Mouse (Mus musculus) hindbrain, embryonic 11.5 days (tissue): ENCODE measurements at regions not wholly inside any gene's neighbourhood (a gene's known extent, or its start where the extent isn't known, plus 50 kb on each side); places are given as distances from the start of the nearest gene placed in this dataset.
"Not testable (repeated sequence)": the region's sequence is repeated elsewhere in the genome, so short reads cannot be mapped to it uniquely, and the experiment has no call there.

Experiments used
- ATAC-seq: fragments of 200-750 bp; cut with Nextera tagmentation; 2 replicates; pipeline ENCODE4 v1.8.0; 2017; ENCODE audit warnings: mild to moderate bottlenecking, moderate TSS enrichment, moderate library complexity; ENCODE audit not compliant: low FRiP score
- DNase-seq: peaks from one replicate; pipeline ENCODE4 v3.0.0-alpha.2; 2015; ENCODE audit warnings: low spot score
- H3K27ac ChIP-seq: fragments of 300-500 bp; sonication (generic); 2 replicates; pipeline ENCODE4 v1.5.1; 2014; ENCODE audit warnings: mild to moderate bottlenecking, low read depth, low read length
- H3K27me3 ChIP-seq: fragments of 300-500 bp; sonication (generic); 2 replicates; pipeline ENCODE4 v1.6.1; 2014; ENCODE audit warnings: mild to moderate bottlenecking, low read length, moderate library complexity, mixed read lengths; ENCODE audit not compliant: control insufficient read depth, insufficient read depth
- H3K36me3 ChIP-seq: fragments of 300-500 bp; sonication (generic); 2 replicates; pipeline ENCODE4 v1.6.1; 2014; ENCODE audit warnings: mild to moderate bottlenecking, low read length, moderate library complexity, mixed read lengths; ENCODE audit not compliant: control insufficient read depth, insufficient read depth
- H3K4me1 ChIP-seq: fragments of 300-500 bp; sonication (generic); replicated peaks from 2 replicates; pipeline ENCODE4 v1.6.1; 2014; ENCODE audit warnings: low read length, mixed read lengths; ENCODE audit not compliant: control insufficient read depth, insufficient read depth
- H3K4me2 ChIP-seq: fragments of 300-500 bp; sonication (generic); replicated peaks from 2 replicates; pipeline ENCODE4 v1.6.1; 2014; ENCODE audit warnings: mild to moderate bottlenecking, low read depth, low read length
- H3K4me3 ChIP-seq: fragments of 300-500 bp; sonication (generic); 2 replicates; pipeline ENCODE4 v1.5.1; 2014; ENCODE audit warnings: low read depth, low read length
- H3K9ac ChIP-seq: fragments of 300-500 bp; sonication (generic); 2 replicates; pipeline ENCODE4 v1.6.1; 2014; ENCODE audit warnings: low read depth, low read length
- H3K9me3 ChIP-seq: fragments of 300-500 bp; sonication (generic); 2 replicates; pipeline ENCODE4 v1.6.1; 2016; ENCODE audit warnings: low read length; ENCODE audit not compliant: control insufficient read depth
- WGBS: fragments of 180-500 bp; shearing (Covaris S2); extraction: QIAGEN DNeasy Blood & Tissue Kit; methylation state at CpG from one replicate; pipeline ENCODE4 v1.1.7; 2014; 5-methylcytosine and 5-hydroxymethylcytosine counted together

GRCm38 (mm10) chr11:14136142-14136541, 462.9 kb upstream of the Pom121l12 start:
- ATAC-seq (no peak), DNase-seq (no peak)
- H3K4me3 ChIP-seq = no peak overlapping the region
- H3K9ac ChIP-seq = no peak overlapping the region
- no peaks in the 10 kb centered on the region for H3K4me1 ChIP-seq
- no peak overlapping the region for H3K27ac ChIP-seq
- H3K4me2 ChIP-seq = no peak overlapping the region
- H3K27me3 ChIP-seq = no peaks in the 10 kb centered on the region
- no peaks in the 10 kb centered on the region for H3K36me3 ChIP-seq
- no peaks in the 10 kb centered on the region for H3K9me3 ChIP-seq

- not testable (repeated sequence) for H3K4me1 ChIP-seq, H3K4me3 ChIP-seq, H3K27me3 ChIP-seq, H3K27ac ChIP-seq, DNase-seq, H3K4me2 ChIP-seq, H3K9me3 ChIP-seq, ATAC-seq, H3K9ac ChIP-seq, H3K36me3 ChIP-seq
- WGBS = 88% methylated on average over 3 of the region's 3 CpGs
Observed at GRCm38 (mm10) chr11:14142376-14142775, 456.7 kb upstream of the Pom121l12 start.

DNA sequence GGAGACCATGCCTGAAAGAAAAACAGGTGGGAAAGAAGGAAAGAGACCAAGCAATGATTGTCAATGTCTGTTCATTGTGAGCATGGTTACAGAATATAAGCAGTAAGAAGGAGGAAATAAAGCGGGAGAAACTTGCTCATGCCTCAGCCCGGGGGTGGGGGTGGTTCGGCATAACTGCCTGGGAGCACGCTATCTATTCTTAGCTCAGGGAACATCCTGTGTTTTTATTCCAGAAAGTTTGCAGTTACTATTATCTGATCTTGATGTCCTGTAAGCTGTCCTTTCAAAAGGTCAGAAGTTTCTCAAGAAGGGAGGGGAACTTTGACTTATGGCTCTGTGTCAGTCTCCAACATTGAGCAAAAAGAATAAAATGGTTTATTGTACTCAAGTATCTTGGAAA, 451.4 kb upstream of the Pom121l12 start:
- 92% methylated on average over 4 of the region's 4 CpGs for WGBS
- H3K9ac ChIP-seq = no peak overlapping the region

GRCm38 (mm10) chr11:14159366-14159765, 439.7 kb upstream of the Pom121l12 start:
- Histone ChIP-seq H3K9ac (no peak overlapping the region), H3K36me3 (no peaks in the 10 kb centered on the region), H3K9me3 (no peaks in the 10 kb centered on the region), H3K27ac (no peak overlapping the region), H3K4me1 (no peaks in the 10 kb centered on the region), H3K4me3 (no peak overlapping the region), H3K4me2 (no peak overlapping the region), H3K27me3 (no peaks in the 10 kb centered on the region)
- no peak for ATAC-seq
- 34% methylated on average over 3 of the region's 3 CpGs for WGBS
- no peak for DNase-seq

More for the DNA sequence above, 451.4 kb upstream of the Pom121l12 start:
- H3K27me3 ChIP-seq = no peaks in the 10 kb centered on the region
- ATAC-seq = no peak
- no peaks in the 10 kb centered on the region for H3K9me3 ChIP-seq
- H3K4me3 ChIP-seq = no peak overlapping the region
- no peaks in the 10 kb centered on the region for H3K36me3 ChIP-seq
- H3K27ac ChIP-seq = no peak overlapping the region
- no peak overlapping the region for H3K4me2 ChIP-seq
- DNase-seq = no peak
- no peaks in the 10 kb centered on the region for H3K4me1 ChIP-seq

- Histone ChIP-seq H3K9me3 (no peaks in the 10 kb centered on the region), H3K36me3 (no peaks in the 10 kb centered on the region), H3K27ac (no peak overlapping the region), H3K4me1 (no peaks in the 10 kb centered on the region), H3K4me2 (no peak overlapping the region), H3K9ac (no peak overlapping the region), H3K27me3 (no peaks in the 10 kb centered on the region), H3K4me3 (no peak overlapping the region)
- DNase-seq = no peak
- WGBS = 63% methylated on average over 6 of the region's 6 CpGs
- ATAC-seq = no peak
Observed at GRCm38 (mm10) chr11:14169478-14169877, 429.6 kb upstream of the Pom121l12 start.

GRCm38 (mm10) chr11:14174594-14174993, 424.5 kb upstream of the Pom121l12 start:
- no peaks in the 10 kb centered on the region for H3K9me3 ChIP-seq
- H3K36me3 ChIP-seq = no peaks in the 10 kb centered on the region
- H3K4me3 ChIP-seq = no peak overlapping the region
- ATAC-seq (peak; percentile 59; the same call in 1 of the 2 replicates), DNase-seq (no peak)
- 59% methylated on average over 2 of the region's 2 CpGs for WGBS
- no peaks in the 10 kb centered on the region for H3K4me1 ChIP-seq
- H3K9ac ChIP-seq = no peak overlapping the region
- H3K27ac ChIP-seq = no peak overlapping the region
- no peaks in the 10 kb centered on the region; the same call in 1 of the 2 replicates for H3K27me3 ChIP-seq
- H3K4me2 ChIP-seq = no peak overlapping the region

DNA sequence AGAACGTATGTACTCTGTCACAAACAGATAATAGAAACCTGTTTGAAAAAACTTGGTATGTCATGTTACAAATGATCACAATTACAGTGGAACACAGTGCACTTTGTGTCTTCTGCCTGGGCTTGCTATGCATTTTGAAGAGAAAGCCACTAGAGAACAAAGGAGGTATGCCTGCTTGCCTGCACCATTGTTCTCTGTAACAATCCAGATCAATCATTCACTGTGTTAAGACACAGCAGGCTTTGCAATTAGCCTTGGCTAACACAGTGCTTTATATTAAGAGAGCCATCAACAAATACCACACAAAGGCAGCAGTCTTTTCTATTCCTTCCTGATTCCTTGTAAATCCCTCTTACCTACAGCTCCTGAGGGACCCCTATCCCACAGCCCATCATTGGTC, 417.1 kb upstream of the Pom121l12 start:
- DNase-seq = peak; percentile 55
- Histone ChIP-seq H3K9me3 (no peaks in the 10 kb centered on the region), H3K27ac (no peak overlapping the region), H3K27me3 (no peaks in the 10 kb centered on the region; the same call in 1 of the 2 replicates), H3K4me3 (no peak overlapping the region), H3K4me1 (no peaks in the 10 kb centered on the region), H3K36me3 (no peaks in the 10 kb centered on the region), H3K4me2 (no peak overlapping the region), H3K9ac (no peak overlapping the region)
- WGBS = 13% methylated on average over 1 of the region's 1 CpGs
- peak; percentile 93 for ATAC-seq

- no peaks in the 10 kb centered on the region for H3K9me3 ChIP-seq
- H3K27ac ChIP-seq = no peak overlapping the region
- no peaks in the 10 kb centered on the region for H3K36me3 ChIP-seq
- H3K4me2 ChIP-seq = no peak overlapping the region
- DNase-seq (peak; percentile 21), ATAC-seq (peak; percentile 63)
- no peak overlapping the region for H3K9ac ChIP-seq
- no peak overlapping the region for H3K4me3 ChIP-seq
- H3K27me3 ChIP-seq = no peaks in the 10 kb centered on the region; the same call in 1 of the 2 replicates
- 32% methylated on average over 3 of the region's 3 CpGs for WGBS
- H3K4me1 ChIP-seq = no peaks in the 10 kb centered on the region
Observed at GRCm38 (mm10) chr11:14182466-14182865, 416.6 kb upstream of the Pom121l12 start.

- Histone ChIP-seq H3K4me2 (no peak overlapping the region), H3K4me1 (no peaks in the 10 kb centered on the region), H3K9ac (no peak overlapping the region), H3K4me3 (no peak overlapping the region), H3K36me3 (no peaks in the 10 kb centered on the region), H3K27ac (no peak overlapping the region), H3K9me3 (no peaks in the 10 kb centered on the region), H3K27me3 (no peaks in the 10 kb centered on the region; the same call in 1 of the 2 replicates)
- 34% methylated on average over 1 of the region's 1 CpGs for WGBS
- DNase-seq (no peak), ATAC-seq (peak; percentile 39)
Observed at GRCm38 (mm10) chr11:14183258-14183968, 415.7 kb upstream of the Pom121l12 start.
